Mouse (Mus musculus) 416B (cell line): ENCODE measurements around the gene 6030458C11Rik.

ENCODE experiments used
- DNase-seq: peaks from one replicate; pipeline ENCODE4 v3.0.0; 2011; ENCODE audit warnings: low read depth

Gene 6030458C11Rik

DNA sequence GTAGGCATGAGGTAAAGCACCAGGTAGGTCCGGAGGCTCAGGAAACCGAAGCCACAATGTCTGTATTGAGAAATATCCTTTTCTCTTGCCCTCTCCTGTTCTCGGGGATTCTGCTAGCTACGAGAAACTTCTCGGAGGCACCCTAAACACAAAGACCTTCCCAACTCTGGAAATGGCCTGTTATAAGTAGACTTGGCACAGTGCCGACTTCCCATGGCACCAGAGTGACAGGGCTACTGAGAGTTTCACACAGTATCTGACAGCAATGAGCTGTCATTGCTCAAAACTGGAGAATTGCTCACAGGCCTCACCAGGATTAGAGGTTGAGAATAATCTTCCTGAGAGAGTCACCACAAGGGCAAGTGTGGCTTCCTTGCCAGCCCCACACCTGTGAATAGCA lies 63.7 kb downstream of the 6030458C11Rik start:
- DNase-seq, result peak; percentile 18

- DNase-seq, result no peak
These were observed 66.0 kb downstream of the 6030458C11Rik start for GRCm38 (mm10) chr15:12758461-12758860.
